ENCODE assay signal across 22 mouse cellular contexts in the genomic region with DNA sequence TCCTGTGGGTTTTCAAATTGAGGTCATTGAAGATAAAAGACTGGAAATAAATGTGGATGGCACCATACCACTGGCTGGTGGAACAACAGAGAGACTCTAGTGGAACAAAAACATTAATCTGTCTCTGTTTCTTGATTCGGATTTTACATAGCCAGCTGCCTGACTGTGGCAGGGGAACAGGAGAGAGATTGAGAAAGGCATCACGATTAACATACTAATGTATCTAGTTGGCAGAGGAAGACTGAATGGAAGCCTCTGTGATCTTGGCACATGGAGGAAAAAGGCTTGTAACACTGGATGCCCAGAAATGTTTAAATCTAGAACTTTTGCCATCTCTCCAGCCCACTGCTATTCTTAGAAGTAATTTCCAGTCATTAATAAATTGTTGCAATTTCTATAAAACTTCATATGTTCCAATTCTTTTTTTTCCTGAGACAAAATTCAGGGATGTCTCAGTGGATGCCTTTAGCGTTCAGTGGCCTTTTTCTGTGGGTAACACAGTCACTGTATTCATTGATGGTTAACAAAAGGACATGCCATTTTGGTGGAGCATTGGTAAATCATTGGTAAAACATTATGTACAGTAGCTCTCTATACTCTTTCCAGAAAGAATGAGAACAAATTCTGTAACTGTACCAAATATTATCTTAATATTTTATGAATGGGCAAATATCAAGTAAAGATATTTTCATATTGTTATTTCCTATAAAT.
DNase-seq lines count a peak whose midpoint lies in the region; ATAC-seq and TF ChIP-seq lines count a peak whose summit lies in the region.
"Had no signal": no experiment of that assay in that cellular context is flagged by ENCODE, and none has a peak within 500 bp of the region (broad histone marks: within the 10 kb centered on the region; RNA-seq: fewer than 3 reads in every experiment).

No protein-coding gene starts in this region.

- H3K9ac ChIP-seq in forebrain, postnatal 0 days, result no peak overlapping the region
- H3K9ac ChIP-seq: embryonic facial prominence, embryonic 13.5 days had no signal

- H3K36me3 ChIP-seq in forebrain, postnatal 0 days (ENCODE audit: insufficient read depth), result no peaks in the 10 kb centered on the region
- H3K36me3 ChIP-seq: embryonic facial prominence, embryonic 13.5 days had no signal

- H3K4me2 ChIP-seq in forebrain, postnatal 0 days (ENCODE audit: low read depth), result no peak overlapping the region
- H3K4me2 ChIP-seq: embryonic facial prominence, embryonic 13.5 days; heart, embryonic 11.5 days had no signal

- H3K4me1 ChIP-seq in forebrain, postnatal 0 days (ENCODE audit: insufficient read depth), result no peaks in the 10 kb centered on the region
- H3K4me1 ChIP-seq: embryonic facial prominence, embryonic 13.5 days had no signal

- intact Hi-C loops in left cerebral cortex, postnatal 25 days (cut with DNase I), result no loop called here

- no peak overlapping the region for H3K27ac ChIP-seq in forebrain, postnatal 0 days (ENCODE audit: low read depth, low read length)
- H3K27ac ChIP-seq: embryonic facial prominence, embryonic 13.5 days; kidney, postnatal 0 days; stomach, postnatal 0 days had no signal

- no peaks in the 10 kb centered on the region for H3K9me3 ChIP-seq in forebrain, postnatal 0 days (ENCODE audit: low read length)
- H3K9me3 ChIP-seq: embryonic facial prominence, embryonic 13.5 days had no signal

- TF ChIP-seq CTCF in forebrain, postnatal 0 days (IDR thresholded peaks at IDR 0.05; ENCODE audit: low read depth), result no peak

- 30% methylated on average over 3 of the region's 3 CpGs for WGBS in forebrain, postnatal 0 days

- DNase-seq in frontal cortex, postnatal 14 days (ENCODE audit: low spot score in 2 of 2), result no peak
- peak; percentile 1 to 13 for DNase-seq in left cerebral cortex, postnatal 25 days (ENCODE audit: low spot score in 2 of 2)
- DNase-seq in left cerebral cortex, adult 11 months (ENCODE audit: low spot score), result no peak
- DNase-seq in brain, adult 2 months (ENCODE audit: low read depth, low spot score), result peak; percentile 40
- peak; percentile 25 for DNase-seq in forebrain, postnatal 0 days
- DNase-seq in retina, embryonic 14.5 days (ENCODE audit: low spot score), result no peak
- no peak for DNase-seq in adrenal gland, adult 8-10 months
- DNase-seq: B cell, adult 2 months; cerebellum, adult 9-11 months; gastrocnemius, postnatal 36 days; heart, postnatal 10 days; kidney, adult 18-20 months; left cerebral cortex, postnatal 4 days; liver; lung, postnatal 10 days; retina, postnatal 1 day; thymus, postnatal 14 days had no signal

- peak; percentile 23; the same call in 1 of the 2 replicates for ATAC-seq in frontal cortex, adult (ENCODE audit: low TSS enrichment)
- ATAC-seq in forebrain, postnatal 0 days, result peak; percentile 81

- H3K4me3 ChIP-seq in forebrain, postnatal 0 days (ENCODE audit: low read depth, low read length), result no peak overlapping the region
- H3K4me3 ChIP-seq: embryonic facial prominence, embryonic 13.5 days had no signal

- no peaks in the 10 kb centered on the region for H3K27me3 ChIP-seq in forebrain, postnatal 0 days (ENCODE audit: insufficient read depth, low read length)
- H3K27me3 ChIP-seq: embryonic facial prominence, embryonic 13.5 days had no signal

Comparison
In these comparisons a context has a peak if more than half of its experiments do, and no peak if none do; other contexts are left out.
1. DNase-seq: peak in left cerebral cortex, postnatal 25 days (2 of 2), brain, adult 2 months (single experiment) and forebrain, postnatal 0 days (single experiment); none in frontal cortex, postnatal 14 days (0 of 2), left cerebral cortex, adult 11 months (single experiment), retina, embryonic 14.5 days (single experiment) and adrenal gland, adult 8-10 months (single experiment).